Mouse (Mus musculus) heart, embryonic 16.5 days (tissue): ENCODE data around the gene Ajap1. TPM values are rescaled to one million over a fixed set of nuclear protein-coding genes. Genes with fewer than 3 reads are reported as not detected.

ENCODE experiments used
- ATAC-seq: fragments of 200-750 bp; cut with Nextera tagmentation; replicated peaks from 2 replicates; pipeline ENCODE4 v1.8.0; 2017; ENCODE audit warnings: moderate number of reproducible peaks; ENCODE audit not compliant: insufficient read depth, low FRiP score; ENCODE audit errors: extremely low read depth
- H3K27ac ChIP-seq: fragments of 300-500 bp; sonication (generic); 2 replicates; pipeline ENCODE4 v1.5.1; 2014; ENCODE audit warnings: mild to moderate bottlenecking, low read length, control low read depth, moderate library complexity
- H3K27me3 ChIP-seq: fragments of 300-500 bp; sonication (generic); 2 replicates; pipeline ENCODE4 v1.6.1; 2014; ENCODE audit warnings: low read length, mixed read lengths; ENCODE audit not compliant: control insufficient read depth, insufficient read depth
- H3K36me3 ChIP-seq: fragments of 300-500 bp; sonication (generic); 2 replicates; pipeline ENCODE4 v1.6.1; 2014; ENCODE audit not compliant: control insufficient read depth, insufficient read depth
- H3K4me1 ChIP-seq: fragments of 300-500 bp; sonication (generic); 2 replicates; pipeline ENCODE4 v1.6.1; 2014; ENCODE audit warnings: low read length, mixed read lengths; ENCODE audit not compliant: control insufficient read depth, insufficient read depth
- H3K4me2 ChIP-seq: fragments of 300-500 bp; sonication (generic); 2 replicates; pipeline ENCODE4 v1.6.1; 2014; ENCODE audit warnings: low read depth, mild to moderate bottlenecking, control low read depth, low read length
- H3K4me3 ChIP-seq: fragments of 300-500 bp; sonication (generic); 2 replicates; pipeline ENCODE4 v1.5.1; 2014; ENCODE audit warnings: mild to moderate bottlenecking, control low read depth, low read length
- H3K9ac ChIP-seq: fragments of 300-500 bp; sonication (generic); 2 replicates; pipeline ENCODE4 v1.6.1; 2014; ENCODE audit warnings: low read length, control low read depth
- H3K9me3 ChIP-seq: fragments of 300-500 bp; sonication (generic); replicated peaks from 2 replicates; pipeline ENCODE4 v1.6.1; 2016; ENCODE audit warnings: low read length; ENCODE audit not compliant: control insufficient read depth
- WGBS: fragments of 180-500 bp; shearing (Covaris S2); extraction: QIAGEN DNeasy Blood & Tissue Kit; methylation state at CpG from one replicate; pipeline ENCODE4 v1.1.7; 2014; 5-methylcytosine and 5-hydroxymethylcytosine counted together
- polyA plus RNA-seq: library from polyadenylated mRNA; unstranded; fragments of >200 nt; fragmentation: Nextera tagmentation; extraction: Ambion mirVana; gene quantifications from 2 replicates; pipeline ENCODE4 v1.2.1, GENCODE M21; 2015

Ajap1 gene
- polyA plus RNA-seq, 1 experiment from 2014 or later: 0.08 TPM

- Histone ChIP-seq H3K27me3 (no peaks in the 10 kb centered on the region), H3K4me1 (no peaks in the 10 kb centered on the region), H3K4me2 (no peak overlapping the region), H3K36me3 (no peaks in the 10 kb centered on the region), H3K4me3 (no peak overlapping the region), H3K9me3 (no peaks in the 10 kb centered on the region), H3K27ac (no peak overlapping the region), H3K9ac (no peak overlapping the region)
- WGBS: 83% methylated on average over 4 of the region's 4 CpGs
- no peak for ATAC-seq
Observed at GRCm38 (mm10) chr4:153356236-153356635, 126.4 kb downstream of the Ajap1 start.

- ATAC-seq: no peak
- WGBS: 91% methylated on average over 3 of the region's 3 CpGs
- H3K9ac ChIP-seq: no peak overlapping the region
- no peaks in the 10 kb centered on the region for H3K36me3 ChIP-seq
- H3K27ac ChIP-seq: no peak overlapping the region
- H3K9me3 ChIP-seq: peaks cover 8% of the 10 kb centered on the region; the same call in 1 of the 2 replicates
- no peaks in the 10 kb centered on the region for H3K27me3 ChIP-seq
- H3K4me1 ChIP-seq: no peaks in the 10 kb centered on the region
- H3K4me2 ChIP-seq: no peak overlapping the region
- no peak overlapping the region for H3K4me3 ChIP-seq
Observed at GRCm38 (mm10) chr4:153344999-153345398, 137.6 kb downstream of the Ajap1 start.

GRCm38 (mm10) chr4:153340887-153341286, 141.7 kb downstream of the Ajap1 start:
- Histone ChIP-seq H3K9ac (no peak overlapping the region), H3K27me3 (no peaks in the 10 kb centered on the region), H3K27ac (no peak overlapping the region), H3K36me3 (no peaks in the 10 kb centered on the region), H3K4me2 (no peak overlapping the region), H3K4me3 (no peak overlapping the region), H3K9me3 (peaks cover 10% of the 10 kb centered on the region), H3K4me1 (no peaks in the 10 kb centered on the region)
- ATAC-seq: no peak

- no peak for ATAC-seq
- Histone ChIP-seq H3K27ac (no peak overlapping the region), H3K4me3 (no peak overlapping the region), H3K4me1 (no peaks in the 10 kb centered on the region), H3K4me2 (no peak overlapping the region), H3K27me3 (no peaks in the 10 kb centered on the region), H3K36me3 (no peaks in the 10 kb centered on the region), H3K9ac (no peak overlapping the region), H3K9me3 (peaks cover 2% of the 10 kb centered on the region; the same call in 1 of the 2 replicates)
- WGBS: 80% methylated on average over 15 of the region's 15 CpGs
Observed at GRCm38 (mm10) chr4:153335301-153335799, 147.3 kb downstream of the Ajap1 start.

- H3K9ac ChIP-seq: no peak overlapping the region
- no peak overlapping the region for H3K4me3 ChIP-seq
- H3K36me3 ChIP-seq: no peaks in the 10 kb centered on the region
- no peak overlapping the region for H3K27ac ChIP-seq
- 70% methylated on average over 10 of the region's 10 CpGs for WGBS
- no peak for ATAC-seq
- no peaks in the 10 kb centered on the region for H3K27me3 ChIP-seq
- H3K9me3 ChIP-seq: no peaks in the 10 kb centered on the region
- no peaks in the 10 kb centered on the region for H3K4me1 ChIP-seq
- no peak overlapping the region for H3K4me2 ChIP-seq
Observed at GRCm38 (mm10) chr4:153327809-153328208, 154.8 kb downstream of the Ajap1 start.
